Mouse (Mus musculus) stomach, embryonic 15.5 days (tissue): ENCODE measurements around the gene Grap. TPM values are rescaled to one million over a fixed set of nuclear protein-coding genes. Genes with fewer than 3 reads are reported as not detected.
A peak's percentile ranks its signal among the peaks of the same experiment; 100 is the strongest.

Experiments
- ATAC-seq: fragments of 200-750 bp; cut with Nextera tagmentation; 2 replicates; pipeline ENCODE4 v1.8.0; 2017; ENCODE audit warnings: low read depth, moderate number of reproducible peaks, moderate TSS enrichment; ENCODE audit not compliant: insufficient read depth, low FRiP score
- H3K27ac ChIP-seq: fragments of 300-500 bp; sonication (generic); 2 replicates; pipeline ENCODE4 v1.5.1; 2015; ENCODE audit warnings: mild to moderate bottlenecking, inconsistent platforms
- H3K27me3 ChIP-seq: fragments of 300-500 bp; sonication (generic); replicated peaks from 2 replicates; pipeline ENCODE4 v1.6.1; 2015; ENCODE audit warnings: inconsistent platforms
- H3K36me3 ChIP-seq: fragments of 300-500 bp; sonication (generic); 2 replicates; pipeline ENCODE4 v1.6.1; 2015; ENCODE audit warnings: inconsistent platforms
- H3K4me1 ChIP-seq: fragments of 300-500 bp; sonication (generic); 2 replicates; pipeline ENCODE4 v1.6.1; 2015; ENCODE audit warnings: inconsistent platforms
- H3K4me2 ChIP-seq: fragments of 300-500 bp; sonication (generic); 2 replicates; pipeline ENCODE4 v1.6.1; 2015; ENCODE audit warnings: mild to moderate bottlenecking, inconsistent platforms
- H3K4me3 ChIP-seq: fragments of 300-500 bp; sonication (generic); replicated peaks from 2 replicates; pipeline ENCODE4 v1.5.1; 2015; ENCODE audit warnings: inconsistent platforms
- H3K9ac ChIP-seq: fragments of 300-500 bp; sonication (generic); 2 replicates; pipeline ENCODE4 v1.6.1; 2015; ENCODE audit warnings: inconsistent platforms
- H3K9me3 ChIP-seq: fragments of 300-500 bp; sonication (generic); 2 replicates; pipeline ENCODE4 v1.6.1; 2016; ENCODE audit warnings: inconsistent platforms
- WGBS: fragments of 180-500 bp; shearing (Covaris S2); methylation state at CpG from one replicate; pipeline ENCODE4 v1.1.7; 2015; 5-methylcytosine and 5-hydroxymethylcytosine counted together
- polyA plus RNA-seq: library from polyadenylated mRNA; unstranded; fragments of >200 nt; fragmentation: Nextera tagmentation; extraction: Ambion mirVana; gene quantifications from 2 replicates; pipeline ENCODE4 v1.2.1, GENCODE M21; 2015

Grap gene
- polyA plus RNA-seq, 1 experiment from 2014 or later = 8.8 TPM

GRCm38 (mm10) chr11:61662189-61662588, 9.1 kb downstream of the Grap start:
- H3K9ac ChIP-seq = no peak overlapping the region
- H3K4me2 ChIP-seq = no peak overlapping the region
- no peak overlapping the region for H3K27ac ChIP-seq
- no peaks in the 10 kb centered on the region for H3K9me3 ChIP-seq
- H3K36me3 ChIP-seq = no peaks in the 10 kb centered on the region
- ATAC-seq = no peak
- H3K27me3 ChIP-seq = no peaks in the 10 kb centered on the region
- WGBS = 89% methylated on average over 5 of the region's 5 CpGs
- H3K4me1 ChIP-seq = no peaks in the 10 kb centered on the region
- H3K4me3 ChIP-seq = no peak overlapping the region

GRCm38 (mm10) chr11:61665401-61665800, 12.3 kb downstream of the Grap start:
- ATAC-seq = no peak
- WGBS = 88% methylated on average over 4 of the region's 4 CpGs

GRCm38 (mm10) chr11:61665991-61666799, 13.1 kb downstream of the Grap start:
- no peak overlapping the region for H3K4me2 ChIP-seq
- 45% methylated on average over 7 of the region's 7 CpGs for WGBS
- 0 out of 2 replicates have a peak, but pooled peaks cover 11% of the 10 kb centered on the region for H3K4me1 ChIP-seq
- H3K9me3 ChIP-seq = no peaks in the 10 kb centered on the region
- ATAC-seq = peak; percentile 29; the same call in 1 of the 2 replicates
- H3K9ac ChIP-seq = no peak overlapping the region
- H3K27ac ChIP-seq = no peak overlapping the region
- H3K27me3 ChIP-seq = no peaks in the 10 kb centered on the region
- H3K4me3 ChIP-seq = no peak overlapping the region
- H3K36me3 ChIP-seq = no peaks in the 10 kb centered on the region

More at GRCm38 (mm10) chr11:61665401-61665800, 12.3 kb downstream of the Grap start:
- no peak overlapping the region for H3K9ac ChIP-seq
- no peaks in the 10 kb centered on the region for H3K36me3 ChIP-seq
- H3K4me3 ChIP-seq = no peak overlapping the region
- no peaks in the 10 kb centered on the region for H3K9me3 ChIP-seq
- H3K4me1 ChIP-seq = 0 out of 2 replicates have a peak, but pooled peaks cover 11% of the 10 kb centered on the region
- H3K27ac ChIP-seq = no peak overlapping the region
- no peaks in the 10 kb centered on the region for H3K27me3 ChIP-seq
- no peak overlapping the region for H3K4me2 ChIP-seq

- Histone ChIP-seq H3K36me3 (no peaks in the 10 kb centered on the region), H3K27ac (no peak overlapping the region), H3K9ac (no peak overlapping the region), H3K4me3 (no peak overlapping the region), H3K9me3 (no peaks in the 10 kb centered on the region), H3K27me3 (no peaks in the 10 kb centered on the region), H3K4me2 (no peak overlapping the region), H3K4me1 (0 out of 2 replicates have a peak, but pooled peaks cover 13% of the 10 kb centered on the region)
- ATAC-seq = no peak
- 76% methylated on average over 5 of the region's 5 CpGs for WGBS
Observed at GRCm38 (mm10) chr11:61667248-61667647, 14.2 kb downstream of the Grap start.

- WGBS = 53% methylated on average over 5 of the region's 5 CpGs
Observed at GRCm38 (mm10) chr11:61667782-61668181, 14.7 kb downstream of the Grap start.

GRCm38 (mm10) chr11:61669492-61670490, 16.7 kb downstream of the Grap start:
- Histone ChIP-seq H3K36me3 (no peaks in the 10 kb centered on the region), H3K4me2 (no peak overlapping the region), H3K9ac (no peak overlapping the region), H3K27ac (no peak overlapping the region), H3K27me3 (no peaks in the 10 kb centered on the region), H3K4me1 (peaks cover 21% of the 10 kb centered on the region; the same call in 1 of the 2 replicates), H3K4me3 (no peak overlapping the region), H3K9me3 (no peaks in the 10 kb centered on the region)
- ATAC-seq = no peak
- 60% methylated on average over 14 of the region's 14 CpGs for WGBS

More at GRCm38 (mm10) chr11:61667782-61668181, 14.7 kb downstream of the Grap start:
- no peak overlapping the region for H3K27ac ChIP-seq
- H3K4me3 ChIP-seq = no peak overlapping the region
- ATAC-seq = no peak
- H3K9me3 ChIP-seq = no peaks in the 10 kb centered on the region
- H3K4me1 ChIP-seq = 0 out of 2 replicates have a peak, but pooled peaks cover 14% of the 10 kb centered on the region
- H3K4me2 ChIP-seq = no peak overlapping the region
- H3K27me3 ChIP-seq = no peaks in the 10 kb centered on the region
- no peaks in the 10 kb centered on the region for H3K36me3 ChIP-seq
- no peak overlapping the region for H3K9ac ChIP-seq

- H3K9me3 ChIP-seq = no peaks in the 10 kb centered on the region
- no peak for ATAC-seq
- H3K27me3 ChIP-seq = no peaks in the 10 kb centered on the region
- H3K9ac ChIP-seq = no peak overlapping the region
- peaks cover 25% of the 10 kb centered on the region; the same call in 1 of the 2 replicates for H3K4me1 ChIP-seq
- no peak overlapping the region for H3K27ac ChIP-seq
- peak overlapping the region; percentile 3; the same call in 1 of the 2 replicates for H3K4me2 ChIP-seq
- H3K4me3 ChIP-seq = no peak overlapping the region
- no peaks in the 10 kb centered on the region for H3K36me3 ChIP-seq
- WGBS = 60% methylated on average over 19 of the region's 19 CpGs
Observed at GRCm38 (mm10) chr11:61671781-61672383, 18.8 kb downstream of the Grap start.

- ATAC-seq = no peak
- Histone ChIP-seq H3K27ac (no peak overlapping the region), H3K4me1 (peaks cover 14% of the 10 kb centered on the region; the same call in 1 of the 2 replicates), H3K4me2 (no peak overlapping the region), H3K36me3 (no peaks in the 10 kb centered on the region), H3K9me3 (no peaks in the 10 kb centered on the region), H3K4me3 (no peak overlapping the region), H3K9ac (no peak overlapping the region), H3K27me3 (no peaks in the 10 kb centered on the region)
- 37% methylated on average over 8 of the region's 8 CpGs for WGBS
Observed at GRCm38 (mm10) chr11:61673686-61674085, 20.6 kb downstream of the Grap start.

GRCm38 (mm10) chr11:61674151-61674838, 21.2 kb downstream of the Grap start:
- H3K4me3 ChIP-seq = no peak overlapping the region
- H3K4me1 ChIP-seq = peaks cover 14% of the 10 kb centered on the region; the same call in 1 of the 2 replicates
- 40% methylated on average over 19 of the region's 19 CpGs for WGBS
- no peak overlapping the region for H3K27ac ChIP-seq
- H3K36me3 ChIP-seq = no peaks in the 10 kb centered on the region
- H3K9me3 ChIP-seq = no peaks in the 10 kb centered on the region
- H3K4me2 ChIP-seq = peak overlapping the region; percentile 23; the same call in 1 of the 2 replicates
- H3K27me3 ChIP-seq = no peaks in the 10 kb centered on the region
- H3K9ac ChIP-seq = no peak overlapping the region
- ATAC-seq = no peak

GRCm38 (mm10) chr11:61674839-61675159, 21.7 kb downstream of the Grap start:
- Histone ChIP-seq H3K4me2 (peak overlapping the region; percentile 23; the same call in 1 of the 2 replicates), H3K9ac (no peak overlapping the region), H3K36me3 (no peaks in the 10 kb centered on the region), H3K4me3 (no peak overlapping the region), H3K9me3 (no peaks in the 10 kb centered on the region), H3K27me3 (no peaks in the 10 kb centered on the region), H3K27ac (0 out of 2 replicates have a peak overlapping the region, but pooled peaks have one; percentile 2), H3K4me1 (peaks cover 14% of the 10 kb centered on the region; the same call in 1 of the 2 replicates)
- no peak for ATAC-seq
- WGBS = 5% methylated on average over 8 of the region's 8 CpGs

GRCm38 (mm10) chr11:61675332-61675731, 22.3 kb downstream of the Grap start:
- ATAC-seq = no peak; the same call in 1 of the 2 replicates
- WGBS = 41% methylated on average over 2 of the region's 2 CpGs
- Histone ChIP-seq H3K4me3 (no peak overlapping the region), H3K36me3 (no peaks in the 10 kb centered on the region), H3K9me3 (no peaks in the 10 kb centered on the region), H3K9ac (no peak overlapping the region), H3K27ac (0 out of 2 replicates have a peak overlapping the region, but pooled peaks have one; percentile 2), H3K27me3 (no peaks in the 10 kb centered on the region), H3K4me2 (no peak overlapping the region), H3K4me1 (peaks cover 14% of the 10 kb centered on the region; the same call in 1 of the 2 replicates)
